Mouse (Mus musculus): ENCODE data around the gene Bcl2.

DNA sequence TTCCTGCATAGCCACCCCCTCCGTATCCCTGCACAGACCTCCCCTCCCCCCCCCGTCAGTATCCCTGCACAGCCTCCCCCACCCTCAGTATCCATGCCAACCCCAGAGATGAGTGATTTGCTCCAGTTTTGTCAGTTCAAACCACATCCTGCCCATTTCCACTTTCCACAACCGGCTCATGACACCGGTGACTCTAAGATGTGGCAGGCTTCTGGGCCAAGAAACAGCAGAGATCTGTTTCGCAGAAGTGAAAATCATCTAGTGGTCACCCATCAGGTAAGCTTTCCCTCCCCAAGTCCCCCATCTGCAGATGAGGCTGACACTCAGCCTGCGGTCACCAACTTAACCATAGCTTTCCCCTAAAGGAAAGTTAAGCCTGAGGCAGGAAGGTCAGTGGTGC, 198.5 kb downstream of the Bcl2 start:
- TF ChIP-seq CTCF (IDR thresholded peaks at IDR 0.05; ENCODE audit: low read depth, low read length): no peak
- no peak for TF ChIP-seq GATA2 (IDR thresholded peaks at IDR 0.05; ENCODE audit: borderline replicate concordance, low read depth, low read length)

Data from G1E (cell line).